Mouse (Mus musculus) layer of hippocampus, postnatal 14 days (tissue): ENCODE measurements around the gene Tas2r108. TPM values are rescaled to one million over a fixed set of nuclear protein-coding genes. Genes with fewer than 3 reads are reported as not detected.

Experiments
- DNase-seq, 2 experiments: peaks; one replicate each; pipeline ENCODE4 v3.0.0; 2021 to 2022; ENCODE audit warnings: low spot score in 2 of 2, mixed read lengths in 1 of 2
- long read RNA-seq, 2 experiments: library from polyadenylated mRNA; stranded (forward); transcript quantifications; one replicate each; pipeline ENCODE4 v2.0.0; 2021
- total RNA-seq, 2 experiments: library from RNA; stranded (reverse); gene quantifications; 2 replicates each; pipeline ENCODE4 v1.2.3; 2021

The Tas2r108 gene
- under 1 TPM in 1 of 2 experiments, not detected in 1; 0.44 TPM for total RNA-seq
- long read RNA-seq, experiment 1 = 0 reads
- long read RNA-seq, experiment 2 = 0 reads

DNA sequence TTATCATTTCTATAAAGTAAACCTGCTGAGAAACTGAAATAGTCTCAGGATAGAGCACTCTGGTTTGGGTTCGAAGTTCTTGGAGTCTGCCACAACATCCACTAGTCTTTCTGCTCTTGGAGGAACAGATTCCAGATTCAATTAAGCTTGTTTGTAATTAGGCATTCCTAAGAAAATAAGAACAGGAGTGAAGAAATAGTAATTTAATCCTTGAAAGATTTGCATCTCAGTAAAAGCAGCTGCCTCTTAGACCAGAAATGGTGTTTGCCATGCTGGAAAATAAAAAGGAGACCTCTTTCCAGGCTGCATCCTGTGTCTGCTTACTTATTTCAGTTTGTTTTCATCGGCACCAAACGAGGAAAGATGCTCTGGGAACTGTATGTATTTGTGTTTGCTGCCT lies at the start of gene Tas2r108:
Gene Tas2r108 (plus strand): TSS at position 301 of the 400 bp plus-strand sequence.
- DNase-seq = no peak

- DNase-seq = no peak
Observed at GRCm38 (mm10) chr6:40448626-40449025, 44.7 kb upstream of the Tas2r108 start.

- no peak for DNase-seq
Observed at GRCm38 (mm10) chr6:40454436-40455041, 38.8 kb upstream of the Tas2r108 start.

- no peak for DNase-seq
Observed at GRCm38 (mm10) chr6:40465710-40466109, 27.6 kb upstream of the Tas2r108 start.

GRCm38 (mm10) chr6:40470916-40471719 lies 22.2 kb upstream of the Tas2r108 start, which contains the start of gene Ssbp1:
TSS of gene Ssbp1 (plus strand) at chr6:40471352.
- DNase-seq = peak; percentile 88 to 94

- no peak for DNase-seq
Observed at GRCm38 (mm10) chr6:40471720-40472010, 21.7 kb upstream of the Tas2r108 start.

GRCm38 (mm10) chr6:40476132-40476531 lies 17.2 kb upstream of the Tas2r108 start:
- no peak for DNase-seq

- DNase-seq = peak in 1 of 2 experiments; percentile 24
Observed at GRCm38 (mm10) chr6:40479705-40480104, 13.6 kb upstream of the Tas2r108 start.

DNA sequence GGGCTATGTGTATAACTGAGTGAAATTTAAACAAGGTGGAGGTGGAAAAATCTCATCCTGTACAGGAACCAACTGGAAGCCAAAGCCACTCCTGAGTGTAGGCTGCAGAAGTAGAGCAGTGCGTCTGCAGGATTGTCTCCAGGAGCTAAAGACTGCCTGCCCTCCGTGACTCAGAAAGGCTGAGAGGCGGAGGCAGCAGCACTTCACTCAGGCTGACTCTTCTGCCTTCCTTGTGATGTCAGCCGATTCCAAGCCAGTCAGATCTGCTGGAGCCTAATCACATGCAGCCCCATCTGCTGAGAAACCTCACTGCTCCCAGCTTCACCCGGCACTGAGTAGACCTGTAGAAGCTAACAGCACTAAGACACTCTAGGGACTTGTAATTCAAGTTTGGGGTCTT lies 11.0 kb upstream of the Tas2r108 start:
- no peak for DNase-seq

- no peak for DNase-seq
Observed at GRCm38 (mm10) chr6:40490933-40491332, 2.4 kb upstream of the Tas2r108 start, which contains the start of gene Tas2r137. TSS of gene Tas2r137 (plus strand) at chr6:40491233.

DNA sequence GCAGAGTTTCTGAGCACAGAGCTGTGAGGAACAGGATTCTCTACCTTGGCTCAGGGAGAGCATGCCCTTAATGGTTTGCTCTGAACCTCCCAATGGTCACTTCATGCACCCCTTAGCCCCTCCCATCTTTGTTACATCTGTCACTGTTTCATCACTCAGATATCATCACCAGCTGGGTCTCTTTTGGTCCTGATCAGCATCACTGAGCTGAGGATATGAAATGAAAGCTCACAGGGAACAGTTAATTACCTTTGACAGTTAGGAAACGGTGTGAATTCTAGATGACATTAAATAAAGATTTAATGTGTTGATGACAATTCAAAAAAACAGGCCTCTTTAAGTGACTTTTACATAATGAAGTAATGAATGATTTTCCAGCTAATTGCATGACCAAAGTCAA lies 26.1 kb downstream of the Tas2r108 start, which contains the start of gene Prss37:
Gene Prss37 (minus strand): TSS at position 101 of the 400 bp plus-strand sequence.
- DNase-seq = no peak

Other genes starting within 250 kb of the Tas2r108 start
- gene Agk, start 168.4 kb upstream of the Tas2r108 start, total RNA-seq = 10 to 100 TPM; 50.4 to 53.9 TPM
- gene E330009J07Rik, start 57.4 kb upstream of the Tas2r108 start, total RNA-seq = 10 to 100 TPM; 40.8 to 44.6 TPM
- not detected for gene Wee2, start 54.4 kb upstream of the Tas2r108 start, total RNA-seq
- 10 to 100 TPM; 33.7 to 34.1 TPM for gene Ssbp1, start 22.2 kb upstream of the Tas2r108 start, total RNA-seq
- under 1 TPM in 1 of 2 experiments, not detected in 1; 0.30 TPM for gene Tas2r137, start 2.3 kb upstream of the Tas2r108 start, total RNA-seq
- gene Prss37, start 26.0 kb downstream of the Tas2r108 start, total RNA-seq = not detected
- not detected for gene Olfr461, start 61.5 kb downstream of the Tas2r108 start, total RNA-seq
- gene Olfr460, start 76.0 kb downstream of the Tas2r108 start, total RNA-seq = not detected
- gene Clec5a, start 92.3 kb downstream of the Tas2r108 start, total RNA-seq = under 1 TPM; 0.37 to 0.45 TPM
- gene Tas2r138, start 119.8 kb downstream of the Tas2r108 start, total RNA-seq = not detected
- under 1 TPM; 0.26 to 0.32 TPM for gene Mgam, start 135.3 kb downstream of the Tas2r108 start, total RNA-seq